Mouse (Mus musculus) limb, embryonic 11.5 days (tissue): ENCODE results near the gene Cdkn2b. TPM values are rescaled to one million over a fixed set of nuclear protein-coding genes. Genes with fewer than 3 reads are reported as not detected.
A peak's percentile ranks its signal among the peaks of the same experiment; 100 is the strongest.

Source experiments
- ATAC-seq: fragments of 200-750 bp; cut with Nextera tagmentation; 2 replicates; pipeline ENCODE4 v1.8.0; 2017; ENCODE audit warnings: low read depth; ENCODE audit not compliant: insufficient number of reproducible peaks, low FRiP score, low TSS enrichment
- DNase-seq: peaks from one replicate; pipeline ENCODE4 v3.0.0-alpha.2; 2015; ENCODE audit warnings: low spot score
- H3K27ac ChIP-seq: fragments of 300-500 bp; sonication (generic); replicated peaks from 2 replicates; pipeline ENCODE4 v1.5.1; 2014; ENCODE audit warnings: low read depth, mild to moderate bottlenecking, low read length
- H3K27me3 ChIP-seq: fragments of 300-500 bp; sonication (generic); 2 replicates; pipeline ENCODE4 v1.6.1; 2014; ENCODE audit warnings: mild to moderate bottlenecking, low read length, mixed read lengths; ENCODE audit not compliant: control insufficient read depth, insufficient read depth
- H3K36me3 ChIP-seq: fragments of 300-500 bp; sonication (generic); 2 replicates; pipeline ENCODE4 v1.6.1; 2014; ENCODE audit warnings: mild to moderate bottlenecking, low read length, moderate library complexity, mixed read lengths; ENCODE audit not compliant: control insufficient read depth, insufficient read depth
- H3K4me1 ChIP-seq: fragments of 300-500 bp; sonication (generic); 2 replicates; pipeline ENCODE4 v1.6.1; 2014; ENCODE audit warnings: low read length, mixed read lengths; ENCODE audit not compliant: control insufficient read depth, insufficient read depth
- H3K4me2 ChIP-seq: fragments of 300-500 bp; sonication (generic); 2 replicates; pipeline ENCODE4 v1.6.1; 2014; ENCODE audit warnings: low read depth, mild to moderate bottlenecking, moderate library complexity; ENCODE audit not compliant: severe bottlenecking
- H3K4me3 ChIP-seq: fragments of 300-500 bp; sonication (generic); 2 replicates; pipeline ENCODE4 v1.5.1; 2014; ENCODE audit warnings: low read depth, low read length
- H3K9ac ChIP-seq: fragments of 300-500 bp; sonication (generic); 2 replicates; pipeline ENCODE4 v1.6.1; 2014; ENCODE audit warnings: mild to moderate bottlenecking, low read length
- H3K9me3 ChIP-seq: fragments of 300-500 bp; sonication (generic); 2 replicates; pipeline ENCODE4 v1.6.1; 2016; ENCODE audit warnings: low read length; ENCODE audit not compliant: control insufficient read depth
- WGBS: fragments of 180-500 bp; shearing (Covaris S2); extraction: QIAGEN DNeasy Blood & Tissue Kit; methylation state at CpG from one replicate; pipeline ENCODE4 v1.1.7; 2014; 5-methylcytosine and 5-hydroxymethylcytosine counted together
- polyA plus RNA-seq: library from polyadenylated mRNA; unstranded; fragments of >200 nt; fragmentation: Nextera tagmentation; extraction: Ambion mirVana; gene quantifications from 2 replicates; pipeline ENCODE4 v1.2.1, GENCODE M21; 2014

The Cdkn2b gene
- polyA plus RNA-seq, 1 experiment from 2014 or later, result 0.65 TPM

GRCm38 (mm10) chr4:89348842-89349241, 38.0 kb upstream of the Cdkn2b start:
- ATAC-seq, result no peak
- WGBS, result 57% methylated on average over 5 of the region's 5 CpGs

GRCm38 (mm10) chr4:89313461-89313860, 2.6 kb upstream of the Cdkn2b start:
- Histone ChIP-seq H3K27ac (no peak overlapping the region), H3K9ac (no peak overlapping the region), H3K27me3 (peaks cover 38% of the 10 kb centered on the region), H3K4me2 (no peak overlapping the region), H3K36me3 (no peaks in the 10 kb centered on the region), H3K9me3 (no peaks in the 10 kb centered on the region), H3K4me1 (peaks cover 5% of the 10 kb centered on the region), H3K4me3 (no peak overlapping the region)
- ATAC-seq, result no peak
- DNase-seq, result peak; percentile 87
- 9% methylated on average over 13 of the region's 13 CpGs for WGBS

More at GRCm38 (mm10) chr4:89348842-89349241, 38.0 kb upstream of the Cdkn2b start:
- DNase-seq, result no peak
- Histone ChIP-seq H3K9ac (no peak overlapping the region), H3K4me3 (no peak overlapping the region), H3K9me3 (no peaks in the 10 kb centered on the region), H3K27ac (no peak overlapping the region), H3K36me3 (no peaks in the 10 kb centered on the region), H3K27me3 (no peaks in the 10 kb centered on the region), H3K4me2 (no peak overlapping the region), H3K4me1 (peaks cover 10% of the 10 kb centered on the region)

GRCm38 (mm10) chr4:89309996-89310395, 843 bp downstream of the Cdkn2b start:
- under 1% methylated on average over 11 of the region's 11 CpGs for WGBS
- Histone ChIP-seq H3K4me2 (no peak overlapping the region; the same call in 1 of the 2 replicates), H3K9ac (no peak overlapping the region), H3K4me3 (no peak overlapping the region), H3K27ac (no peak overlapping the region), H3K27me3 (peaks cover 69% of the 10 kb centered on the region), H3K9me3 (no peaks in the 10 kb centered on the region), H3K36me3 (no peaks in the 10 kb centered on the region), H3K4me1 (peaks cover 5% of the 10 kb centered on the region)
- DNase-seq, result no peak
- ATAC-seq, result no peak

- Histone ChIP-seq H3K27me3 (peaks cover 89% of the 10 kb centered on the region), H3K4me1 (peaks cover 5% of the 10 kb centered on the region), H3K4me2 (no peak overlapping the region), H3K9me3 (no peaks in the 10 kb centered on the region), H3K36me3 (no peaks in the 10 kb centered on the region), H3K27ac (no peak overlapping the region), H3K9ac (no peak overlapping the region), H3K4me3 (no peak overlapping the region)
- ATAC-seq (no peak), DNase-seq (no peak)
- WGBS, result 9% methylated on average over 3 of the region's 3 CpGs
Measured at GRCm38 (mm10) chr4:89308001-89308400, 2.8 kb downstream of the Cdkn2b start.

- Histone ChIP-seq H3K9me3 (no peaks in the 10 kb centered on the region), H3K27me3 (peaks cover 90% of the 10 kb centered on the region), H3K27ac (no peak overlapping the region), H3K36me3 (no peaks in the 10 kb centered on the region), H3K4me3 (no peak overlapping the region), H3K4me1 (peaks cover 5% of the 10 kb centered on the region), H3K9ac (no peak overlapping the region), H3K4me2 (no peak overlapping the region)
- under 1% methylated on average over 25 of the region's 25 CpGs for WGBS
- DNase-seq, result no peak
- no peak for ATAC-seq
Measured at GRCm38 (mm10) chr4:89306798-89307365, 4.0 kb downstream of the Cdkn2b start.

- 4% methylated on average over 3 of the region's 3 CpGs for WGBS
- no peak overlapping the region for H3K4me3 ChIP-seq
Measured at GRCm38 (mm10) chr4:89305691-89306090, 5.1 kb downstream of the Cdkn2b start.

GRCm38 (mm10) chr4:89303281-89303995, 7.4 kb downstream of the Cdkn2b start:
- no peaks in the 10 kb centered on the region for H3K4me1 ChIP-seq
- H3K27ac ChIP-seq, result no peak overlapping the region
- WGBS, result under 1% methylated on average over 14 of the region's 14 CpGs
- H3K4me2 ChIP-seq, result no peak overlapping the region
- ATAC-seq, result 0 out of 2 replicates have a peak, but pooled peaks have one; percentile 46
- DNase-seq, result peak; percentile 65
- H3K4me3 ChIP-seq, result no peak overlapping the region
- no peaks in the 10 kb centered on the region for H3K36me3 ChIP-seq
- H3K27me3 ChIP-seq, result peaks cover 84% of the 10 kb centered on the region
- H3K9me3 ChIP-seq, result no peaks in the 10 kb centered on the region
- H3K9ac ChIP-seq, result no peak overlapping the region

More at GRCm38 (mm10) chr4:89305691-89306090, 5.1 kb downstream of the Cdkn2b start:
- Histone ChIP-seq H3K9ac (no peak overlapping the region), H3K4me2 (no peak overlapping the region), H3K27ac (no peak overlapping the region), H3K36me3 (no peaks in the 10 kb centered on the region), H3K4me1 (peaks cover 4% of the 10 kb centered on the region), H3K9me3 (no peaks in the 10 kb centered on the region), H3K27me3 (peaks cover 86% of the 10 kb centered on the region)
- DNase-seq (no peak), ATAC-seq (no peak)

- ATAC-seq (no peak), DNase-seq (no peak)
- Histone ChIP-seq H3K9ac (no peak overlapping the region), H3K36me3 (no peaks in the 10 kb centered on the region), H3K27ac (no peak overlapping the region), H3K27me3 (peaks cover 82% of the 10 kb centered on the region), H3K4me2 (no peak overlapping the region), H3K4me1 (no peaks in the 10 kb centered on the region), H3K4me3 (no peak overlapping the region), H3K9me3 (no peaks in the 10 kb centered on the region)
- 0% methylated on average over 1 of the region's 1 CpGs for WGBS
Measured at GRCm38 (mm10) chr4:89302129-89302528, 8.7 kb downstream of the Cdkn2b start.
